Mouse (Mus musculus) testis, postnatal 10 days (tissue): ENCODE results near the gene Epha2.

Experiments
- DNase-seq: peaks from one replicate; pipeline ENCODE4 v3.0.0; 2021; ENCODE audit warnings: low spot score

Epha2 gene

DNA sequence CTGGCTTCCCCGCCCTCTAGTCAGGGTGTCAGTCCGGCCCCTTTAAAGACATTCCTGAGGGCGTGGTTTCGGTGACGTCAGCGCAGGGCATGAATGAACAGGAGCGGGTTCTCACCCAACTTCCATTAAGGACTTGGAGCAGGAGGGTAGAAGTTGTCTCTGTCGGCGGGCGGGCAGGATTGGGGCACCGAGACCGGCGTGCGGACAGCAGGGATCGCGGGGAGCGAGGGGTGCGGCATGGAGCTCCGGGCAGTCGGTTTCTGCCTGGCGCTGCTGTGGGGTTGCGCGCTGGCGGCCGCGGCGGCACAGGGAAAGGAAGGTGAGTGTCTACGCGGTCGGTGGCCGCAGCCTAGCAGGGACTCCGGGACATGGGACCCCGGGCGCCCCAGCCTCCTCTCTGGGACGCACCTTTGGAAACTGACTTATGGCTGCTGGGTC is at the start of gene Epha2:
Gene Epha2, plus strand, starts transcription at position 125 of the 438 bp plus-strand sequence.
- DNase-seq = peak; percentile 92

DNA sequence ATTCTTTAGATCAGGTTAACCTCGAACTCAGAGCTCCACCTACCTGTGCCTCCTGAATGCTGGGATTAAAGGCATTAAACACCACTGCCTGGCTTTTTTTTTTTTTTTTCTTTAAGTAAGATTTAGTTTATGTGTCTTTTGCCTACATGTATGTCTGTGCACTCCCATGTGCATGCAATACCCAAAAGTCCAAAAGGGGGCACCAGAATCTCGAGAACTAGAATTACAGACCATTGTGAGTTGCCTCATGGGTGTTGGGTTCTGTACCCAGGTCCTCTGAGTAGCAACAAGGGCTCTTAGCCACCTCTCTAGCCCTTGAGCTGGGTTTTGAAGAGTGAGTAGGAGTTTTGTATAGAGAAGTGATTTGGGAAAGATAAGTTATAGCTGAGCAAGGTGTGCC is 48.4 kb upstream of the Epha2 start:
- DNase-seq = no peak

DNA sequence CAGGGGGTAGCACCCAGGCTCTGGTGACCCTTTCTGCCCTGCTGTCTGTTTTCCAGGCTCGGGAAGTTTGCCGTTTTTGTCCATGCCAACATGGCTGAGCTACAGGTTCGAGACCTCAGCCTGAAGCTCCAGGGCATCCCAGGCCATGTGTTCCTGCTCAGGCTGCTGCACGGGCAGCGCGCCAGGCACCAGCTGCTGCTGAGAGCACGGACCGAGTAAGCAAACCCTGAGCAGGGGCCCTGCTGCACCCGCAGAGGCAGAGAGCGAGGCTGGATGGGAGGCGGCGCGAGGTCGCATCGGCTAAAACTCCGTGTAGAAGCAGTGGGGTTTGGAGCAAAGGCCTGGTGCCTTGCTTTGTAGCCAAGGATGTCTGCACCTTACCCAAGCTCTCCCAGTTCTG is 46.8 kb upstream of the Epha2 start:
- DNase-seq = peak; percentile 86

DNA sequence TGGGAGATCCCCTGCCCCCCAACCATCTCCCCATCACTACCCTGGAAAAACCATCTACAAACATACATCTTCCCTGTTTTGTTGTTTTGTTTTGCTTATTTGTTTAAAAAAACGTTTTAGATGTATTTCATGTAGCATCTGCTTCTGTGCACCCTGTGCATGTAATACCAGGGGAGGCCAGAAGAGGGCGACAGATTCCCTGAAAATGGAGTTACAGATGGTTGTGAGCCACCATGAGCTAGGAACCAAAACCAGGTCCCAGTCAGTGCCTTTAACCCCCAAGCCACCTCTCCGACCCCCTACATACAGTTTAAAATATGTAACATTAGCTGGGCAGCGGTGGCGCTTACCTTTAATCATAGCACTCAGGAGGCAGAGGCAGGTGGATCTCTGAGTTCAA is 43.6 kb upstream of the Epha2 start:
- no peak for DNase-seq

DNA sequence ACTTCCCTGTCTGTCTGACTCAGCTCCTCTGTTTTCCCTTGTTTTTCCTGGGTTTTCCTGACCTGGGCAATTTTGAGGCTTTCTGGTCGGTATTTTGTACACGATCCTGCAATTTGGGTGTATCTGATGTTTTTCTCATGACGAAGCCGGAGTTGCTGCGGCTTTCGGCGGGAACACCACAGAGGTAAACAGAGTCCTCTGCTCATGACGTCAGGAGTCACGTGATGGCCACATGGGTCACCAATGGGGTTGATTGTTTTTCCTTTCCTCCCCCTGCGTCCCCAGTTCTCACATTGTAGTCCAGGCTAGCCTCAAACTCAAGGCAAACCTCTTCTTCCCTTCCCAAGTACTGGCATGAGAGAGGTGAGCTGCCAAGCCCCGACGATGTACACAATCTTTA is 41.6 kb upstream of the Epha2 start:
- no peak for DNase-seq

DNA sequence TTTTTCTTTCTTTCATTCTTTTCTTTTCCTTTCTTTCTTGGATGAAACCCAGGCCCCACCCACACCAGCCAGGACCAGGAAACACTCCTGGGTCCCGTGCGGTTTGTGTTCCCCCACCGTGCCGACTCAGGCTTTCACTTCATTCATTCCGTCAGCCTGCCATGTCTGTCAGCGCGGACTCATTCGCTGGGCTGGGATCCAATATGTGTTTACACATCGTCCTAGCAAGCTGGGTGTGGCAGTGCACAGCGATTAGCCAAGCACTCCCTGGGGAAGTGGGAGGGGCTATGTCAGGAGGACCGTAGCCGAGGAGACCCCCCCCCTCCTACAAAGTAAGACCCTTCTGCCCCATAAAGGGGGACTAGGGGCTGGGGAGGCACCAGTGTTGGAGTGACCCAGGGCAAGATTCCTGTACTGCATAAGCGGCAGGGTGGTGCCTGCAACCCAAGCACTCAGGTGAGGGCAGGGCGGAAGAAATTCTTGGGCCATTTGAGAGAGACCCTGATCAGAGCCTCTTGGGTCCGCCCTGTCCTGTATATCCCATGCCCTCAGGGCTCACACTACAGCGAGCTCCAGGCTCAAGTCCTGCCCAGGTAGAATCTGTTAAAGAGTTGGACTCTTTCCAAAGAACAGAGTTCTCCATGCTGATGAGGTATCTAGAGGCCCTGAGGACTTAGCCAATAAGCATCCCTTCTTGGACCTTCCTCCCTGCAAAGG is 40.9 kb upstream of the Epha2 start:
- no peak for DNase-seq

DNA sequence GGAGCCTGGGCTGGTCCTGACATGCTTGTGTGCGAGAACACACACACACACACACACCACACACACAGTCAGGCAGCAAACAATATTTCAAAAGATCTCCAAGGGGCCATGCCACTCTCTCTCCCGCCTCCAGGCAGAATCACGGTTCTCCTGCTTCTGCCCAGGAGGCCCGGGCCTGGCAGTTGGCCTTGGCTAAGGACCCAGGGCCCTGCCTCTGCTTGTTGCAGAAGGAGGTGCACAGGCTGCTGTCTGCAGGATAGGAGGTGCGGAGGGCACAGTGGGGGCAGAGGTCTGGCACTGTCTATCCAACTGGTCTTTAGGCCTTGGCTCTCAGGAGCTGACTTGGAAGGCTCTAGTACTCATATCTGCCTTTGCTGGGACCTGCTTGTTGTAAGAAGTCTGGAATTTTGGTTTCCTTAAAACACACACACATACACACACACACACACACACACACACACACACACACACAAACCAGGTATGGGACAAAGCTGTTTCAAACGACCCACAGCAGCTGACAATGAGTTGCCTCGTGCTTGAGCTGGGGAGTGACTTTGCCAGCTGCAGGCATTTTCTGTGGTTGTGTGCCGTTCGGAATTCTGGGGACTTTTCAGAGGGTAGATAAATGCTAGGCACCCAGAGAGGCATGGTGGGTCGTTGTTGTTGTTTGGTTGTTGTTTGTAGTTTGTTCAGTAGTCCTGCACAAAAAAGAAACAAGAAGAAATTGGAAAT is 38.0 kb upstream of the Epha2 start:
- DNase-seq = no peak

DNA sequence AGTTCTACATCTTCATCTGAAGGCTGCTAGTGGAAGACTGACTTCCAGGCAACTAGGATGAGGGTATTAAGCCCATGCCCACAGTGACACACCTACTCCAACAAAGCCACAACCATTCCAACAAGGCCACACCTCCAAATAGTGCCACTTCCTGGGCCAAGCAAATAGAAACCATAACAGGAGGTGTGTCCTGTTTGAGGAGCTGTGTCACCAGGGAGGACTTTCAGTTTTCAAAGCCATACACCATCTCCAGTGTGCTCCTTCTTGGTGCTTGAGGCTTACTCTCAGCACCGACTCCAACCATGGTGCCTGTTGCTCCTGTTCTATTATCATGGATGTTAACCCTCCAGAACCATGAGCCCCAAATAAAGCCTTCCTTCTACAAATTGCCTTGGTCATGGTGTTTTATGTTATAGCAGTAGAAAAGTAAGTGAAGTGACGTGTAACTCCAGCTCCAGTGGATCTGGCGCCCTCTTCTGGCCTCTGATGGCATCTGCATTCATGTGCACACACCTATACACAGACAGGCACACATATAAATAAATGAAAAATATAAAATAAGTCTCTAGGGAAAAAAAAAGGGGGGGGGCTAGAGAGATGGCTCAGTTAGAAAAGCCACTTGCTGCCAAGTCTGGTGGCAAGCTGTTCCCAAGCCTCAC is 34.9 kb upstream of the Epha2 start:
- no peak for DNase-seq

DNA sequence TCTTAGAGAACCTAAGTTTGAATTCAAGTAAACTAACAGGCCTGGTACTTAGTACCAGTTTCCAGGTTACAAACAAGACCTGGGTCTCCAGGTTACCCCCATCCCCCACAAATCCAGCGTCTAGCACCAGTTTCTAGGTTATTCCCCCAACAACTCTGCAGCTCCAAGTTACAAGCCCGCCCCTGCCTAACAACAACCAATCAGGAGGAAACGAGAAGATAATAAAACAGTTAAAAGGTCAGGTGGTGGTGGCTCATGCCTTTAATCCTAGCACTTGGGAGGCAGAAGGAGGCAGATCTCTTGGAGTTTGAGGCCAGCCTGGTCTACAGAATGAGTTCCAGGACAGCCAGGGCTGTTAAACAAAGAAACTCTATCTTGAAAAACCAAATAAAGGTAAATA is 33.8 kb upstream of the Epha2 start:
- DNase-seq = no peak

DNA sequence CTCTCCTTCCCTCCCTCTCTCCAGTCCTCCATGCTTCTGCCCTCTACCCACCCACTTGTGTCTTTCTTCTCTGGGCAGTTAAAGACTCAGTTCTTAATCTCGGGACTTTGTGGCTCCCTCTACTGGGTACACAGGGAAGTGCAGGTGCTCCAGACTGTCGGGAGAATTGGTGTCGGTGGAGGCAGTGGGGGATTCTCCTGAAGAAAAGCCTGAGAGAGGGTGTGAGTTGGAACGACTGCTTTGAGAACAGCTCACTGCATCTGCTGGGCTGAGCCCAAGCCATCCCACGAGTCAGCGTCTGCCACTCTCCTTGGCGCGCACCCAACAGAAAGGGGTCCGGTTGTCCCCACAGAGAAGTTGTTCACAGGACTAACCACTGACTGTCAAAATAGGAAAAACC is 33.2 kb upstream of the Epha2 start:
- peak; percentile 78 for DNase-seq

DNA sequence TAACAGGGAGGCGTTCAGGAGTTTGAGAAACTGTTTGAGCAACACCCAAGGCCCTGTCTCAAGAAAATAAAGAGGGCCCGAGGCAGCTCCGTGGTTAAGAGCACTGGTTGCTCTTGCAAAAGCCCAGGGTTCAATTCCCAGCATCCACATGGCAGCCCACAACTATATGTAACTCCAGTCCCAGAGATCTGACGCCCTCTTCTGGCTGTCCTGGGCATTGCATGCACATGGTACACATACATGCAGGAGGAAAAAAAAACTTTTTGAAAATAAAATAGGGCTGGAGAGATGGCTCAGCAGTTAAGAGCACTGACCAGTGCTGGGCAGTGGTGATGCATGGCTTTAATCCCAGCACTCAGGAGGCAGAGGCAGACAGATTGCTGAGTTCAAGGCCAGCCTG is 32.7 kb upstream of the Epha2 start:
- no peak for DNase-seq

DNA sequence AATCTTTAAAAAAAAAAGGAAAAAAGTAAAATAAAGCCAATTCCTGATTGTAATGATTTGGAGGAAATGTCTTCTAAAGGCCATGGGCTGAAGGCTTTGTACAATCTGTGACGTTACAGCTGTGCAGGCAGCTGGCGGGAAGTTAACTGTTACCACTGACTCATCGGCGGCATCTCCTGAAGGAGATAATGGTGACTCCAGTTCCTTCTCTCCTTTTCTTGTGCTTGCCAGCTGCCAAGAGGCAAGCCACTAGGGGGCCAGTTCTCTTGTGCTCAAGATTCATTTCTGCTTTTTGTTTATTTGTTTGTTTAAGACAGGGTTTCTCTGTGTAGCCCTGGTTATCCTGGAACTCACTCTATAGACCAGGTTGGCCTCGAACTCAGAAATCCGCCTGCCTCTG is 32.0 kb upstream of the Epha2 start:
- DNase-seq = no peak

DNA sequence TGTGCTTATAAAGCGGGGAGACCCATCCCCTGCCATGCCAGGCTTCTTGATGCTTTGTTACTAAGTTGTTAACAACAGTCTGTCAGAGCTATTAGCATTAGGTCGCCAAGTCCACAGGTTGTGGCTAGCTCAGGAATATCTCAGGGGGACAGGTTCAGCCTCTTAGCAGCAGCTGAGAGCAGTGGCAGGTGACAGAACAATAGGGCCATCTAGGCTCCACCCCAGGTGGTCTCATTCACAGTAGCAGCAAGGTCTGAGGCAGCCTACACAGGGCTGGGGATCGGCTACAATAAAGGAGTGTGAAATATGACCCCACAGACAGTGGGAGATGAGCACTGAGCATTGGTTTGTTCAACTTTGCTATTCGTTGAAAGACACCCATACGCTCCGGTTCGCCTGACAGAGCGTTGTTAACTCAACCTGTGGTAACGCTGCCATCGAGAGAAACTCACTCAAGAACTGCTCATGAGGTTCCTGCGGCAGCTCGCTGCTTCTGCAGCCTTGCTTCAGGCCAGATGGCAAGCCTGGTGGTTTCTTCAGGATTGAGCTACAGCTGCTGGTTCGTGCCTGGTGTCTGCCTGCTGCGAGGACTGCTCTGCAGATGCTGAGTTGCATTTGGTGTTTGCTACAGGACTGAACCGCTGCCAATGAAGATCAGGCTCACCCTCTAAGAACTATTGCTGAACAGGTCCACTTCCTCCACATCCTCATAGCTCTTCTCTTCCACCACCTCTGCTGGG is 30.7 kb upstream of the Epha2 start:
- DNase-seq = no peak

DNA sequence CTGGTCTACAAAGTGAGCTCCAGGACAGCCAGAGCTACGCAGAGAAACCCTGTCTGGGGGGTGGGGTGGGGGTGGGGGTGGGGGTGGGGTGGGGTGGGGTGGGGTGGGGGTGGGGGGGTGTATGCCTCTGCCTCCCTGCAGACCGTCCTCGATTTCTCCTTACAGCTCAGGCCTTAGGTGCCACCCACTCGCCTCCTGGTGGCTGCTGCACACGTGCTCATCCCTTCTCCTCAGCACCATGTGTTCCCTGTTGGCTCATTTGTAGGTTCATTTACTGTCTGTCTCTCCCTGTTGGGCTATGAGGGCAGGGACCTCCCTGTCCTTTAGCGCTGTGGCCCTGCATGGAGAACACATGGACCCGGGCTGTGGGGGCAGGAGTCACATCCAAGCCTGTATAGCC is 29.8 kb upstream of the Epha2 start:
- peak; percentile 41 for DNase-seq

DNA sequence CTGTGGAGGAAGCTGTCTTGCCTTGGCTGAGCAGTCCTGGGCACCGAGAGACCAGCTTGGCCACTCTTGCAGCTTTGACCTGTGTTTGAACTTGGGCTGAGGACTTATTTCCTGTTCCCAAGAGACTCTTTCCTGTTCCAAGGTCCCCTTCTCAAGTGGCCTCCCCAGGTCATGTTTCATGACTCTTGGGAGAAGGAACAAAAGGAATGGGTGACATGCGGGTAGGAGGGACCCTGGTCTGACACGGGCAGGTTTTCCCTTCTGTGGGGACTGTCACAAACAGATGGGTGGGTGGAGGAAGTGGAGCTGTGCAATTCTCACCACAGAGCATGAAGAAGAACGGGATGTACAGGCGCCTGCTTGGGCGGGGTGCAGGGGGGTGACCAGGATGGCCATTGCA is 29.3 kb upstream of the Epha2 start:
- DNase-seq = no peak

DNA sequence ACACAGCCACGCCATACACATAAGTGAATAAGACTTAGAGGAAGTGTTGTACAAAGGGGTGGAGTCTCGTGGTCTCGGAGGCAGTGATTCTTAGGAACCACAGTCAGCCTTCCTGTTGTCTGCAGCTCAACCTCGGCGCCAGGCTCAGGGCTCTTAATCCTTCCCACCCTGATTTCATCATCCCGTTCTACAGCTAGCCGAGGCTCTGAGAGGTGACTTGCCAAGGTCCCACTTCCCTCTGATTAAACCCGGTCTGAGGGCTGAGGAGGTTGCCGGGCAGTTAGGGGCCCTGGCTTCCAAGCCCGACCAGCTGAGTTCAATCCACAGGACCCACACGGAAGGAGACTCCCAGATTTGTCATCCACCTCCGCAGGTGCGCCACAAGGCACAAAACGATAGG is 28.2 kb upstream of the Epha2 start:
- DNase-seq = no peak

DNA sequence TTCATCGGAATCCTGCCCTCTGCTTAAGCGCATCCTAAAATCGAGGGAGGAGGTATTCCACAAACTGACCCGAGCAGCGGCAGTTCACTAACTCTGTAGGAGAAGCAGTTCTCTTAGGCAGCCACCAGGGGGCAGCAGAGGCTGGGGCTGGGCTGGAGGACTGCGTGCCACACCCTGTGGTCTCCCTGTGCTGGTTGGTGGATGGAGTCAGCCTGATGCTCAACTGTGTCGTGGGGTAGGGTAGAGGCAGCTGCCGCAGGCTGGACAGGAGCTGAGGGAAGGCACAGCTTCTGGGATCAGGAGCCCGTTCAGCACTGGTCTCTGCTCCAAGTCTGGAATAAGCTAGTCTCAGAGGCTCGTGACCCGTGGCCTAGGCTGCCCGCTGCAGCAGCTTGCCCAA is 27.7 kb upstream of the Epha2 start:
- DNase-seq = peak; percentile 94

DNA sequence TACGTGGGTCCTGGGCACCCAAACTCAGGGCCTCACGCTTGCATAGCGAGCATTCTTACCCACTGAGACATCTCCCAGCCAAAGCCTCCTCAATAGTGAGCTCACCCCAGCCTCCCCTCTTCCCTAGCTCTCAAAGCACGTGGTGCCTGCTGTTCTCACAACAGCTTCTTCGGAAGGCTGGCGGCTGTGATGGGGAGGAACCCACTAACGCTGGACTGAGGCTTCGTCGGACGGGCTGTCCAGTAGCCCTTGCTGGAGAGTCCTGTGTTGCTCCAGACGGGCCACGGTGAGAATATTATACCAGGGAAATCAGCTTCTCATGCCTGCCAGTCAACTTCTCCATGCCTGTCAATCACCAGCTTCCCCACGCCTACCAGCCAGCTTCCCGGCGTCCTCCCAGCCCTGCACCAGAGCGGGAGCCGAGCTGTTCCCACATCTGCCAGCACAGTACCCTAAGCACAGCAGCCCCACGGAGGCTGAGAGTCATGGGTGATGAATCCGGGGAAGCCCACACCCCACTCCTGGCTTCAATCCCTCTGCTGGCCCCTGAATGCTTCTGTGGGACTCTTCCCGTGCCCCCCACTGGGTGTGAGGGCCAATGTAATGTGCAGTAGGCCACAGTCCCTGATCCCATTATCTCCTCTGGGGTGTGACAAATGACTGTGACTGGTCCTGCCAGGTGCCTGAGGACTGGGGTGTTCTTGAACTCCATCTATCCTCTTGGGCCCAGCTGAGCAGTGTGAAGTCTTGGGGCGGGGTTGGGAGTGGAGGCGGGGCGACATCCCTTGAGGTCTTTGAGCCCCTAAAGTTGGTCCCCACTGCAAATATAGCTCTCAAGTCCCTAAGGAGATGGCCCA is 26.3 kb upstream of the Epha2 start:
- no peak for DNase-seq

DNA sequence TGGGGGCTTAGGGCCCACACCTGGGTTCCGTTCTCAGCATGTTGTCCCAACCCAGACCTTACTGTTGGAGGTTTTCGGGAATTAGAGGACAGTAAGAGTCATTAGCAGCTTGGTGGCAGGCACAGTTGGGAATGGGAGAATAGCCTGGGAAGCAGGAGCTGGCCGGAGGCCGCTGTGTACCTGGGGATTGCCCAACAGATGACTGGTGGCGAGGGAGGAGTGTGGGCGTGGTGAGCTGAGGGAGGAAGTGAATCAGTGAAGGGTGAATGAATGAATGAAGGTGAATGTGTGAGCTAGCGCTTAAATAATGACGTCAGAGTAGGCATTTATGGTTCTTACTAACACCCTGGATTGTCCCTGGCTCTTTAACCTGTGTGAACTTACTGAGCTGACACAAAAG is 23.9 kb upstream of the Epha2 start:
- DNase-seq = no peak

DNA sequence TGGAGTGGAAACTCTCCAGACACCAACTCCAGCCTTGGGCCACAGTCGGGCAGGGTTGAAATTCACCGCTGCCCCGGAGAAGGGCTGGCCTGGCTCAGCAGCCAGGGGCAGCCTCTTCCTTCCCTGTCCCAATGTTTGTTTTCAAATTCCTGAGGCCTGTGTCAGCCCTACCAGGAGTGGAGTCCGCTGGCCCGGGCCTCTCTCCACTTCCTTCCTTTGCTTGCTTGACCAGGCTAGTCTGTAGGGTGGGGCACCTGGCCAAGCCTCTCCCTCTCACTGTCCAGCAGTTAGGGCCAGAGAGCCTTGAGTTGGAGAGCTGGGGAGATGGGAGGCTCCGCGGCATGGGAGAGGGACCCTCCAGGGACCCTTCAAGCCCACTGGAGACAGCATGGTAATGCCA is 22.9 kb upstream of the Epha2 start:
- peak; percentile 83 for DNase-seq

DNA sequence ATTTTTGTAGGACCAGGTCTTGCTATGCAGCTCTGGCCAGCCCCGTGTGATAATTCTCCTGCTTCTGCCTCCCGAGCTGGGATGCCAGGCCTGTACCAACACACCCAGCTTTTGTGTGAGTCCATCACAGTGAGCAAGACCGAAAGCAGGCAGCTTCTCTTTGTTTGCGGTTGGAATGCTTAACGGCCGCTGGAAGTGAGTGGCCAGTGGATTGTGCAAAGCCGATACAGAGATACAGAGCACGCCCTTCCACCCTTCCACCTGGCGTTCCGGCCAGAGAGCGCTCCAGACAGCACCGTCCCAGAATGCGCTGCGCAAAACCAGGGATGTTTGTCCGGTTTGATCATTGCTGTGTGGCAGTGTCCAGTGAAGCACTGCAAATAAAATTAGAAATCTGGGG is 21.7 kb upstream of the Epha2 start:
- no peak for DNase-seq

DNA sequence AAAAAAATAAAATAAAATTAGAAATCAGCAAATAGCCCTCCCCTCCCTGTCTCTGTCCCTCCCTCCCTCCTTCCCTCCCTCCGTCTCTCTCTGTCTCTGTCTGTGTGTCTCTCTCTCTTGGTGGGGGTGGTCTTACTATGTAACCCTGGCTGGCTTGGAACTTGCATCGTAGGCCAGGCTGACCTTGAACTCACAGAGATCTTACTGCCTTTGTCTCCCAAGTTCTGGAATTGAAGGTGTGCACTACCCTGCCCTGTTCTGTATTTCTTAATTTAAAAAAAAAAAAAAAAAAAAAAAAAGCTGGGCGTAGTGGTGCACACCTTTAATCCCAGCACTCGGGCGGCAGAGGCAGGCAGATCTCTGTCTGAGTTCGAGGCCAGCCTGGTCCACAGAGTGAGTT is 21.3 kb upstream of the Epha2 start:
- no peak for DNase-seq
